Mouse (Mus musculus) natural killer cell, adult 2 months (primary cell): ENCODE results near the gene Slc24a5.

Experiments used
- DNase-seq, 2 experiments: peaks; one replicate each; pipeline ENCODE4 v3.0.0; 2022; ENCODE audit warnings: low spot score in 2 of 2

Gene Slc24a5

DNA sequence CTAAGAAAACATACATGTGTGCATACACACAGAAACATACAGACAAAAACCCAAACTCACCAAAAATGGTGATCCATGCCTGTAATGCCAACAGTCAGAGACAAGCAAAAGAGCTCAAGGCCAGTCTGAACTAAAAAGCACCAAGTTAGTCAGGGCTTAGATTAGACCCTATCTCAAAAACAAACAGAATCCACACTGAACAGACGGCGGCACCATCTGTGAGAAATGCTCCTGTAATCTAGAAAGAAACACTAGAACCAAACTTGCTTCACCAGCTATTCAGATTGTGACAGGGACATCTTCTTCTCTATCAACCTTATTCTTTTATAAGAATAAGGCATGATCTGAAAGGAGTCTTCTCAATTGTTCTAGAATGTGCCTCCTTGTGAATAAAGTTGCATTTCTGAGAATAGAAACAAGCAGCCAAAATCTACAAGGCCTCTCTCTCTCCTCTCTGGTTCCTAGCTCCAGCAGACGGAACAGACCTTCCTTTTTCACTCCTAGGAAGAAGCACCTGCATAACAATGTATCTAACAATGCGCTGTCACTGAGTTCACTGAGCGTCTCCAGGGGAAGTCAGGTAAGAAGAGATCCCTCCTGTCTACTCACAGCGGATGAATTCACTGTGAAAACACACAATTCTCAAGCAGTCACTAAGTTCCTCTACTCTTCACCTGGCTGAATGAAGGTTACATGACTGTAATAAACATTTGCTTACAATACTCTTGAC is 51.6 kb downstream of the Slc24a5 start:
- no peak for DNase-seq

DNA sequence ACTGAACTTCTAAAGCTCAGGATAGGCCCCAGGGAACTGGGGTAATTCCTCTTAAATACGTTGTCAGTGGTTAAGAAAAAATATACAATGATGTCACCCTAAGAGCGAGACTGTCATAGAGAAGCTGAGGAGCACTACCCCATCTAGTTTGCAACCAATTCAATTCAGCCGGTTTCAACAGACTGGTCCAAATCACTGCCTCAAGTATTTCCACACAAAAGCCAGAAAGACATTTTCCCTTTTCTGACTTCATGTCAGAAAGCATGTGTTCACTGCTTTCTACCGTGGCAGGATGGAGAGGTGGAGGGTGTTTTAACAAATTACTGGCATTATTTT is 54.3 kb downstream of the Slc24a5 start:
- DNase-seq = no peak

DNA sequence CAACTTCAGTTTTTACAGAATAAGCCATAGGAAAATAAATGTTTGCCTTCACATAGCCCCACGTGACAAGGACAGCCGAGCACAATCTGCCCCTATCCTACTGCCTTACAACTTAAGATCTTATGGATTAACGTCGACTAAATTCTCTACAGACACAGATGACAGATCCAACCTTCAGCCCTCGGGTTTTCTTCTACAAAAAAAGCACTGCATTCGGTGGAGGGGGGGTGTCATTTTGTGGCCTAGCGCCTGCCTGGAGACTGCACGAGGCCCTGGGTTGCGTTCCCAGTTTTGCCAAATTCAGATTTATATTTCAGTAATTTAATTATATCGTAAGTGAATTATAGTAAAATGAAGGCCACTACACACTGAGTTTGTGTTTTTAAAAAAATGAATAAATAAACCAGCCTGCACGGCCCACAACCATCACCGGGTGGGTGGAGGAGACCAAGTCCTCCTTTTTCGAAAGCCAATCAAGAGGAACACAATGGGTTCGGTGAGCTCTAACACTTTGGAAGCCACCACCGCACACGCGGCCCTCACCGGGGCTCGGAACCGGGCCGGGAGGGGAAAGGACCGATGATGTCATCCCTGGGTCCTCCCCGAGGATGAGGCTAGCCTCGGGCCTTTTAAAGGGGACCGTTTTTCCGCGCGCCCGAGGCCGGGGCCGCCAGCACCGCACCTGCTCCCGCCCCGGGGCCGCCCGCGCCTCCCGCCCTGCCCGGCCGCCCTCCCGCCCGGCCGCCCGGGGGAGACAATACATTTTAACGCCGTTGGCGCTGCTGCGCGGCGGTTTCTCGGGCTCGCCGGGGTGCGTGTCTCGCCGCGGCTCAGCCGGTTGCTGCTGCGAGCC is 54.9 kb downstream of the Slc24a5 start:
- DNase-seq = peak; percentile 13 to 29

DNA sequence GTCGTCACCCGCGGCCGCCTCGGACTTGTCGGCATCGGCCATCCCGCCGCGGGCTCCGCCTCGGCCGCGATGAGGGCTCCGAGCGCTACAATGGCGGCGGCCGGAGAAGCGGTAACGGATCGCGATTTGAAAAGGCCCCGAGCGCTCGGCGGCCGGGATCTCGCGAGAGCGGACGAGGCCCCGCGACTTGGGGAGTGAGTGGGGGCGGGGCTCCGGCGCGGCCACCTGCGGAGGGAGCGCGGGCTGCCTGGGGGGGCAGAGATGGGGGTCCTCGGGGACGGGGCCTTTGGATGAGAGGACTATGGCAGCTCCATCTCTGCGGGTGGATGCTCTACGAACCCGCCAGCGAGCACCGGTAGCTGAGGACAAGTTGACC is 55.5 kb downstream of the Slc24a5 start, which contains the start of gene Myef2:
Gene Myef2, minus strand, starts transcription at position 185 of the 376 bp plus-strand sequence.
- peak; percentile 69 to 79 for DNase-seq

- no peak for DNase-seq
These were observed 57.9 kb downstream of the Slc24a5 start for GRCm38 (mm10) chr2:125125824-125126223.

- no peak for DNase-seq
These were observed 58.9 kb downstream of the Slc24a5 start for GRCm38 (mm10) chr2:125126792-125127191.

DNA sequence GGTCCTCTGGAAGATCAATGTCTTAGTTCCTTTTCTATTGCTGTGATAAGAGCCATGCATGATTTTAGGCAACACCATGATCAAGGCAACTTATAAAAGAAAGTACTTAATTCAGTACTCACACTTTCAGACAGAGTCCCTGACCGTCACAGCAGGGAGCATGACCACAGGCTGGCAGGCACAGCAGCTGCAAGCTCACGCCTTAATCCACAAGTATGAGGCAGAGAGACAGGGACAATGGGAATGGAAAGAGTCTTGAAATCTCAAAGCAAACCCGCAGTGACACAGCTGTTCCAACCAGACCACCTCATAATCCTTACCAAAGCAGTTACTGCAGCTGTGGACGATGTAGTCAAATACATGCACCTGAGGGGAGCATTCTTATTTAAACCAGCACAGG is 66.2 kb downstream of the Slc24a5 start:
- no peak for DNase-seq

DNA sequence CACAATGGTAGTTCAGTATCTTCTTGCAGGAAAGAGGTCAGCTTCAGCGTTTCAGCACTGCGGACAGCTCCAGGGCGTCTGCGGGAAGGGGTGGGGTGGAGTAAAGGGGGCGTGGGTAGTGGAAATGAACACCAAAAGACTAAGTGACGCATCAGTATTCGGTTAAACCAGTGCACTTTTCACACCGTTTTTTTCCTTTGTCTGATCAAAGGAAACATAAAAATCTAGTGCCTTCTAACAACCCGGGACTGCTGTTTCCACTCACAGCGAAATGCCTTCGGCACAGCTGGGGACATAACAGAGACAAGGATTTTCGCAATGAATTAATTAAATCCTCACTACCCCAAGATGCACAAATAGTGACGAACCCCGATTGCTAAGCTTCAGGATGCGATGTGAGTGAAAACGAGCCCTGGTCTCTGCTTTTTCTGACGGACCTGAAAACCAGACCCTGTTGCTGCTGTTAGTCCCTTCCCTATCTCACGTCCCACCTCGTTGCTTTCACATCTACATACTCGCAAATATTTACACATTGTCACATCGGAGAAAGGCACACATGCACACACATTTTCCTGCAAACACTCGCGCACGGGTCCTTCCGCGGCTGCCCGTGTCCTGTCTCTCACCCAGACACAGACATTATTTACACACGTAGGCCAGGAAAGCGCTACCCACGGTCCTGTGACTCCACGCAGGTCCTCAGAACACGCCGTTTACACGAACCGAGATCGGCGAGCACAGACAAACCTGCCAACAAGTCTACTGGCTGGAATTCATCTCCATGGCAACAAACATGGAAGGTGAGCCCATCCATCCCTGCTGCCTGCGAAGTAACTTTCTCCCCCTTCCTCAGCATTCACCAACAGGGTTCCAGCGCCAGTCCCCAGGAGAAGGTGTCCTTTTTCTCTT is 68.2 kb downstream of the Slc24a5 start, which contains the start of gene Ctxn2:
Gene Ctxn2, plus strand, starts transcription at position 790 of the 909 bp plus-strand sequence.
- DNase-seq = peak; percentile 53 to 57

- DNase-seq = no peak
These were observed 68.9 kb downstream of the Slc24a5 start for GRCm38 (mm10) chr2:125136846-125137245.
